Mouse (Mus musculus) forebrain, postnatal 0 days (tissue): Measurements from ENCODE around the gene Gm12695. TPM values are rescaled to one million over a fixed set of nuclear protein-coding genes. Genes with fewer than 3 reads are reported as not detected.

Experiments used
- ATAC-seq: fragments of 200-750 bp; cut with Nextera tagmentation; 2 replicates; pipeline ENCODE4 v1.8.0; 2017; ENCODE audit warnings: mild to moderate bottlenecking, moderate library complexity
- DNase-seq: peaks from one replicate; pipeline ENCODE4 v3.0.0-alpha.2; 2015
- H3K27ac ChIP-seq: fragments of 300-500 bp; sonication (generic); 2 replicates; pipeline ENCODE4 v1.5.1; 2014; ENCODE audit warnings: low read depth, mild to moderate bottlenecking, antibody characterized with exemption, low read length, moderate library complexity, mixed read lengths
- H3K27me3 ChIP-seq: fragments of 300-500 bp; sonication (generic); 2 replicates; pipeline ENCODE4 v1.6.1; 2014; ENCODE audit warnings: mild to moderate bottlenecking, low read length, mixed read lengths; ENCODE audit not compliant: insufficient read depth
- H3K36me3 ChIP-seq: fragments of 300-500 bp; sonication (generic); 2 replicates; pipeline ENCODE4 v1.6.1; 2014; ENCODE audit warnings: mild to moderate bottlenecking, moderate library complexity; ENCODE audit not compliant: insufficient read depth
- H3K4me1 ChIP-seq: fragments of 300-500 bp; sonication (generic); 2 replicates; pipeline ENCODE4 v1.6.1; 2014; ENCODE audit warnings: antibody characterized with exemption; ENCODE audit not compliant: insufficient read depth
- H3K4me2 ChIP-seq: fragments of 300-500 bp; sonication (generic); 2 replicates; pipeline ENCODE4 v1.6.1; 2014; ENCODE audit warnings: low read depth, mild to moderate bottlenecking, moderate library complexity
- H3K4me3 ChIP-seq: fragments of 300-500 bp; sonication (generic); 2 replicates; pipeline ENCODE4 v1.5.1; 2014; ENCODE audit warnings: low read depth, low read length, mixed read lengths
- H3K9ac ChIP-seq: fragments of 300-500 bp; sonication (generic); 2 replicates; pipeline ENCODE4 v1.6.1; 2014; ENCODE audit warnings: mild to moderate bottlenecking
- H3K9me3 ChIP-seq: fragments of 300-500 bp; sonication (generic); 2 replicates; pipeline ENCODE4 v1.6.1; 2016; ENCODE audit warnings: low read length
- CTCF ChIP-seq: sonication (generic); IDR thresholded peaks from 2 replicates; pipeline ENCODE4 v1.5.1; 2016; ENCODE audit warnings: antibody characterized with exemption, control low read depth, low read depth
- WGBS: fragments of 180-500 bp; shearing (Covaris S2); extraction: QIAGEN DNeasy Blood & Tissue Kit; methylation state at CpG from one replicate; pipeline ENCODE4 v1.1.7; 2014; 5-methylcytosine and 5-hydroxymethylcytosine counted together
- polyA plus RNA-seq: library from polyadenylated mRNA; unstranded; fragments of >200 nt; fragmentation: Nextera tagmentation; extraction: Ambion mirVana; gene quantifications from 2 replicates; pipeline ENCODE4 v1.2.1, GENCODE M21; 2015
- total RNA-seq: library from RNA; depleted of rRNA; stranded (reverse); fragments of >200 nt; gene quantifications from 2 replicates; pipeline ENCODE4 v1.2.3, GENCODE M21; 2014; rRNA removed

Gm12695 gene
- total and polyA plus RNA-seq, 2 experiments from 2014 or later: 0.07 TPM; not detected in 1

- Histone ChIP-seq H3K9ac (no peak overlapping the region), H3K4me1 (peaks cover 11% of the 10 kb centered on the region), H3K9me3 (no peaks in the 10 kb centered on the region), H3K27me3 (no peaks in the 10 kb centered on the region), H3K4me3 (no peak overlapping the region), H3K4me2 (peak overlapping the region; percentile 50), H3K27ac (peak overlapping the region; percentile 54), H3K36me3 (no peaks in the 10 kb centered on the region)
- DNase-seq: no peak
- 39% methylated on average over 5 of the region's 5 CpGs for WGBS
- TF ChIP-seq CTCF: no peak
- ATAC-seq: peak; percentile 51
Measured at GRCm38 (mm10) chr4:96698218-96698561, 86.8 kb downstream of the Gm12695 start.

GRCm38 (mm10) chr4:96697511-96698217 lies 87.3 kb downstream of the Gm12695 start:
- 0 out of 2 replicates have a peak, but pooled peaks have one; percentile 9 for TF ChIP-seq CTCF
- ATAC-seq: peak; percentile 75
- H3K9ac ChIP-seq: no peak overlapping the region
- H3K36me3 ChIP-seq: no peaks in the 10 kb centered on the region
- peak overlapping the region; percentile 62 for H3K27ac ChIP-seq
- no peak overlapping the region for H3K4me3 ChIP-seq
- H3K4me1 ChIP-seq: peaks cover 11% of the 10 kb centered on the region
- H3K4me2 ChIP-seq: peak overlapping the region; percentile 50
- no peaks in the 10 kb centered on the region for H3K9me3 ChIP-seq
- H3K27me3 ChIP-seq: no peaks in the 10 kb centered on the region
- WGBS: 25% methylated on average over 15 of the region's 15 CpGs
- peak; percentile 68 for DNase-seq

- Histone ChIP-seq H3K4me2 (peak overlapping the region; percentile 50), H3K4me1 (peaks cover 11% of the 10 kb centered on the region), H3K27ac (peak overlapping the region; percentile 58), H3K36me3 (no peaks in the 10 kb centered on the region), H3K27me3 (no peaks in the 10 kb centered on the region), H3K9me3 (no peaks in the 10 kb centered on the region), H3K9ac (no peak overlapping the region), H3K4me3 (peak overlapping the region; percentile 23)
- DNase-seq (peak; percentile 93), ATAC-seq (peak; percentile 91)
- 20% methylated on average over 13 of the region's 13 CpGs for WGBS
- TF ChIP-seq CTCF: peak; percentile 90
Measured at GRCm38 (mm10) chr4:96696614-96697360, 88.2 kb downstream of the Gm12695 start.

- DNase-seq: no peak
- no peak for ATAC-seq
Measured at GRCm38 (mm10) chr4:96687358-96687803, 97.6 kb downstream of the Gm12695 start.

GRCm38 (mm10) chr4:96683474-96683873 lies 101.5 kb downstream of the Gm12695 start:
- DNase-seq: peak; percentile 55
- H3K36me3 ChIP-seq: no peaks in the 10 kb centered on the region
- peak; percentile 84 for ATAC-seq
- H3K4me3 ChIP-seq: no peak overlapping the region
- H3K27ac ChIP-seq: no peak overlapping the region
- H3K9ac ChIP-seq: no peak overlapping the region
- H3K4me2 ChIP-seq: no peak overlapping the region
- H3K9me3 ChIP-seq: no peaks in the 10 kb centered on the region
- no peaks in the 10 kb centered on the region for H3K27me3 ChIP-seq
- 23% methylated on average over 2 of the region's 2 CpGs for WGBS
- H3K4me1 ChIP-seq: no peaks in the 10 kb centered on the region
- TF ChIP-seq CTCF: peak; percentile 80

More at GRCm38 (mm10) chr4:96687358-96687803, 97.6 kb downstream of the Gm12695 start:
- Histone ChIP-seq H3K27me3 (no peaks in the 10 kb centered on the region), H3K9ac (no peak overlapping the region), H3K4me2 (no peak overlapping the region), H3K4me3 (no peak overlapping the region), H3K36me3 (no peaks in the 10 kb centered on the region), H3K4me1 (no peaks in the 10 kb centered on the region), H3K27ac (no peak overlapping the region), H3K9me3 (no peaks in the 10 kb centered on the region)
- 24% methylated on average over 2 of the region's 2 CpGs for WGBS
- no peak for TF ChIP-seq CTCF

GRCm38 (mm10) chr4:96680966-96681365 lies 104.0 kb downstream of the Gm12695 start:
- DNase-seq: no peak

GRCm38 (mm10) chr4:96680233-96680632 lies 104.8 kb downstream of the Gm12695 start:
- no peak overlapping the region for H3K9ac ChIP-seq
- WGBS: 9% methylated on average over 1 of the region's 1 CpGs
- ATAC-seq (no peak), DNase-seq (peak; percentile 19)
- no peak overlapping the region for H3K4me2 ChIP-seq
- H3K4me1 ChIP-seq: no peaks in the 10 kb centered on the region
- no peaks in the 10 kb centered on the region for H3K36me3 ChIP-seq
- H3K27ac ChIP-seq: no peak overlapping the region
- peak; percentile 54 for TF ChIP-seq CTCF
- H3K27me3 ChIP-seq: no peaks in the 10 kb centered on the region
- H3K9me3 ChIP-seq: no peaks in the 10 kb centered on the region
- no peak overlapping the region for H3K4me3 ChIP-seq

More at GRCm38 (mm10) chr4:96680966-96681365, 104.0 kb downstream of the Gm12695 start:
- no peak overlapping the region for H3K27ac ChIP-seq
- H3K9me3 ChIP-seq: no peaks in the 10 kb centered on the region
- no peaks in the 10 kb centered on the region for H3K27me3 ChIP-seq
- no peak for ATAC-seq
- no peak overlapping the region for H3K4me3 ChIP-seq
- no peak for TF ChIP-seq CTCF
- H3K36me3 ChIP-seq: no peaks in the 10 kb centered on the region
- no peak overlapping the region for H3K4me2 ChIP-seq
- no peaks in the 10 kb centered on the region for H3K4me1 ChIP-seq
- H3K9ac ChIP-seq: no peak overlapping the region

Other genes with a start within 250 kb of the Gm12695 start
- 9.0 and 9.3 TPM in 2 replicates for gene Cyp2j6, start 231.5 kb downstream of the Gm12695 start, total RNA-seq
- 7.2 and 7.5 TPM in 2 replicates for gene Cyp2j6, start 231.5 kb downstream of the Gm12695 start, polyA plus RNA-seq
- 9.5 and 9.7 TPM in 2 replicates for gene Cyp2j9, start 193.6 kb downstream of the Gm12695 start, total RNA-seq
- 6.8 and 8.3 TPM in 2 replicates for gene Cyp2j9, start 193.6 kb downstream of the Gm12695 start, polyA plus RNA-seq
- gene Cyp2j5, start 121.0 kb downstream of the Gm12695 start, total RNA-seq: not detected in 2 replicates
- gene Cyp2j5, start 121.0 kb downstream of the Gm12695 start, polyA plus RNA-seq: not detected in 2 replicates